Mouse (Mus musculus): Measurements from ENCODE around the gene Ttll5. TPM values are rescaled to one million over a fixed set of nuclear protein-coding genes. Genes with fewer than 3 reads are reported as not detected.

Ttll5 gene
- total and polyA plus RNA-seq, 2 experiments from 2014 or later: 6.3 to 16.8 TPM

DNA sequence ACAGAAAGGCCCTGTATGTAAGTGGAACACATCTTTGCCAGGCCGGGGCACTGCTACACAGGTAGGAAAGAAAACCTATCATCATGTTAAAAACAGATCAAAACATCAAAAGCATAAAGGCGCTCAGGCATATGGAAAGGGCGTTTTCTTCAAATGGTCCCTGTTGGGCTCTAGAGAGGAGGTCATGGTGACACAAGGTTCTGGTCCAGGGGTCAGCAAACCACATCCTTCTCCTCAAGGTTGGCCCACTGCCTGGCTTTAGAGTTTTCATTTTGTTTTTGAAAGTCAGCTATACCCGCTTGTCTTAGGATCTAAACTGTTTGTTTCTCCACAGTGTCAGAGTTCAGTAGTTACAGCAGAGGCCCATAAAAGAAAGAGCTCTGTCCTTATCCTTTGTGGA, 285.1 kb downstream of the Ttll5 start:
- 77% methylated on average over 4 of the region's 4 CpGs for WGBS
- Histone ChIP-seq H3K9ac (replicated peaks; ENCODE audit: low read depth, low read length) (no peak overlapping the region), H3K4me2 (ENCODE audit: low read depth, low read length) (no peak overlapping the region), H3K27me3 (ENCODE audit: control insufficient read depth, insufficient read depth, low read length) (no peaks in the 10 kb centered on the region), H3K36me3 (replicated peaks; ENCODE audit: control insufficient read depth, insufficient read depth, low read length) (0 out of 2 replicates have a peak, but pooled peaks cover 8% of the 10 kb centered on the region), H3K9me3 (replicated peaks; ENCODE audit: control insufficient read depth, low read length) (no peaks in the 10 kb centered on the region), H3K4me3 (ENCODE audit: low read depth, low read length) (no peak overlapping the region), H3K4me1 (ENCODE audit: control insufficient read depth, insufficient read depth) (peaks cover 13% of the 10 kb centered on the region), H3K27ac (ENCODE audit: low read depth) (no peak overlapping the region)
- no peak for ATAC-seq (ENCODE audit: insufficient read depth, low read depth)
- DNase-seq (ENCODE audit: low spot score): no peak
- TF ChIP-seq CTCF (IDR thresholded peaks at IDR 0.05; ENCODE audit: low read depth) (no peak), EP300 (IDR thresholded peaks at IDR 0.05; ENCODE audit: low read depth) (no peak)

GRCm38 (mm10) chr12:86110637-86111036, 286.2 kb downstream of the Ttll5 start:
- H3K27ac ChIP-seq (ENCODE audit: low read depth): no peak overlapping the region
- H3K36me3 ChIP-seq (replicated peaks; ENCODE audit: control insufficient read depth, insufficient read depth, low read length): 0 out of 2 replicates have a peak, but pooled peaks cover 8% of the 10 kb centered on the region
- no peaks in the 10 kb centered on the region for H3K9me3 ChIP-seq (replicated peaks; ENCODE audit: control insufficient read depth, low read length)
- ATAC-seq (ENCODE audit: insufficient read depth, low read depth) (no peak), DNase-seq (ENCODE audit: low spot score) (no peak)
- peaks cover 2% of the 10 kb centered on the region; the same call in 1 of the 2 replicates for H3K4me1 ChIP-seq (ENCODE audit: control insufficient read depth, insufficient read depth)
- no peak overlapping the region for H3K4me2 ChIP-seq (ENCODE audit: low read depth, low read length)
- TF ChIP-seq EP300 (IDR thresholded peaks at IDR 0.05; ENCODE audit: low read depth): no peak
- peak; percentile 63 for TF ChIP-seq CTCF (IDR thresholded peaks at IDR 0.05; ENCODE audit: low read depth)
- H3K27me3 ChIP-seq (ENCODE audit: control insufficient read depth, insufficient read depth, low read length): no peaks in the 10 kb centered on the region
- no peak overlapping the region for H3K4me3 ChIP-seq (ENCODE audit: low read depth, low read length)
- no peak overlapping the region for H3K9ac ChIP-seq (replicated peaks; ENCODE audit: low read depth, low read length)
- WGBS: 94% methylated on average over 2 of the region's 2 CpGs

Other genes starting within 250 kb of the Ttll5 start
- 17.6 and 17.9 TPM in 2 replicates for gene Jdp2, start 225.6 kb upstream of the Ttll5 start, total RNA-seq (2014; rRNA removed; ENCODE audit: low replicate concordance)
- gene Jdp2, start 225.6 kb upstream of the Ttll5 start, polyA plus RNA-seq (2015; fragmentation: Nextera tagmentation; extraction: Ambion mirVana): 0.44 TPM in 1 of 2 replicates, not detected in the other
- gene Batf, start 138.0 kb upstream of the Ttll5 start, total RNA-seq (2014; rRNA removed; ENCODE audit: low replicate concordance): 1.4 and 3.2 TPM in 2 replicates
- gene Batf, start 138.0 kb upstream of the Ttll5 start, polyA plus RNA-seq (2015; fragmentation: Nextera tagmentation; extraction: Ambion mirVana): 2.1 and 2.6 TPM in 2 replicates
- gene Flvcr2, start 78.1 kb upstream of the Ttll5 start, total RNA-seq (2014; rRNA removed; ENCODE audit: low replicate concordance): 16.2 and 28.2 TPM in 2 replicates
- gene Flvcr2, start 78.1 kb upstream of the Ttll5 start, polyA plus RNA-seq (2015; fragmentation: Nextera tagmentation; extraction: Ambion mirVana): 7.3 and 9.7 TPM in 2 replicates
- 14.2 and 28.8 TPM in 2 replicates for gene Erg28, start 109 bp upstream of the Ttll5 start, total RNA-seq (2014; rRNA removed; ENCODE audit: low replicate concordance)
- gene Erg28, start 109 bp upstream of the Ttll5 start, polyA plus RNA-seq (2015; fragmentation: Nextera tagmentation; extraction: Ambion mirVana): 27.7 and 30.2 TPM in 2 replicates

All from heart, postnatal 0 days (tissue).